Mouse (Mus musculus): Measurements from ENCODE around the gene Fn3krp.

GRCm38 (mm10) chr11:121373305-121373704 is 47.9 kb upstream of the Fn3krp start:
- TF ChIP-seq CTCF (IDR thresholded peaks at IDR 0.05; ENCODE audit: borderline replicate concordance, insufficient read depth, low read length): no peak
- no peak for TF ChIP-seq POLR2A (IDR thresholded peaks at IDR 0.05; ENCODE audit: low read depth, low read length)
